Mouse (Mus musculus): Measurements from ENCODE around the gene Gm266.
A peak's percentile ranks its signal among the peaks of the same experiment; 100 is the strongest.

The Gm266 gene

GRCm38 (mm10) chr12:111503063-111503567, 17.5 kb upstream of the Gm266 start:
- no peak for DNase-seq

- DNase-seq, result no peak
Observed at GRCm38 (mm10) chr12:111500725-111501124, 15.1 kb upstream of the Gm266 start.

- DNase-seq, result no peak
Observed at GRCm38 (mm10) chr12:111499617-111500016, 14.0 kb upstream of the Gm266 start.

GRCm38 (mm10) chr12:111497076-111497475, 11.5 kb upstream of the Gm266 start:
- DNase-seq, result peak; percentile 24

GRCm38 (mm10) chr12:111494931-111495330, 9.3 kb upstream of the Gm266 start:
- no peak for DNase-seq

GRCm38 (mm10) chr12:111489261-111489865, 3.7 kb upstream of the Gm266 start:
- DNase-seq, result no peak

- DNase-seq, result no peak
Observed at GRCm38 (mm10) chr12:111486455-111486854, 832 bp upstream of the Gm266 start.

GRCm38 (mm10) chr12:111485046-111485651, 474 bp downstream of the Gm266 start:
- no peak for DNase-seq

GRCm38 (mm10) chr12:111479917-111480316, 5.7 kb downstream of the Gm266 start:
- DNase-seq, result peak; percentile 49

GRCm38 (mm10) chr12:111478924-111479323, 6.7 kb downstream of the Gm266 start:
- DNase-seq, result no peak

GRCm38 (mm10) chr12:111474893-111475643, 10.6 kb downstream of the Gm266 start:
- peak; percentile 80 for DNase-seq

- DNase-seq, result no peak
Observed at GRCm38 (mm10) chr12:111474384-111474783, 11.2 kb downstream of the Gm266 start.

- DNase-seq, result no peak
Observed at GRCm38 (mm10) chr12:111472886-111473285, 12.7 kb downstream of the Gm266 start.

- no peak for DNase-seq
Observed at GRCm38 (mm10) chr12:111471721-111472120, 13.9 kb downstream of the Gm266 start.

- DNase-seq, result no peak
Observed at GRCm38 (mm10) chr12:111471119-111471518, 14.5 kb downstream of the Gm266 start.

- DNase-seq, result peak; percentile 73
Observed at GRCm38 (mm10) chr12:111469507-111469906, 16.1 kb downstream of the Gm266 start.

GRCm38 (mm10) chr12:111468206-111468605, 17.4 kb downstream of the Gm266 start:
- no peak for DNase-seq

- no peak for DNase-seq
Observed at GRCm38 (mm10) chr12:111466369-111466768, 19.3 kb downstream of the Gm266 start.

GRCm38 (mm10) chr12:111463570-111463969, 22.1 kb downstream of the Gm266 start:
- no peak for DNase-seq

- no peak for DNase-seq
Observed at GRCm38 (mm10) chr12:111457742-111458141, 27.9 kb downstream of the Gm266 start.

GRCm38 (mm10) chr12:111455860-111456259, 29.8 kb downstream of the Gm266 start:
- DNase-seq, result no peak

- no peak for DNase-seq
Observed at GRCm38 (mm10) chr12:111455311-111455846, 30.2 kb downstream of the Gm266 start.

GRCm38 (mm10) chr12:111454543-111455280, 30.9 kb downstream of the Gm266 start:
- DNase-seq, result no peak
